Mouse (Mus musculus): ENCODE measurements at regions not wholly inside any gene's neighbourhood (a gene's known extent, or its start where the extent isn't known, plus 50 kb on each side); places are given as distances from the start of the nearest gene placed in this dataset.

- TF ChIP-seq POLR2A (IDR thresholded peaks at IDR 0.05; ENCODE audit: extremely low read depth, insufficient read depth, low read length) (no peak), CTCF (IDR thresholded peaks at IDR 0.05; ENCODE audit: extremely low read depth, insufficient read depth, low read length) (no peak)
Observed at GRCm38 (mm10) chr7:69890503-69891061, 476.0 kb downstream of the Nr2f2 start.

All from cortical plate, adult 2 months (tissue).